Mouse (Mus musculus) kidney, embryonic 16.5 days (tissue): ENCODE data around the gene 3110082I17Rik. TPM values are rescaled to one million over a fixed set of nuclear protein-coding genes. Genes with fewer than 3 reads are reported as not detected.

Experiments used
- ATAC-seq: fragments of 200-750 bp; cut with Nextera tagmentation; 2 replicates; pipeline ENCODE4 v1.8.0; 2017; ENCODE audit warnings: moderate TSS enrichment; ENCODE audit not compliant: low FRiP score, low TSS enrichment
- H3K27ac ChIP-seq: fragments of 300-500 bp; sonication (generic); 2 replicates; pipeline ENCODE4 v1.5.1; 2014; ENCODE audit warnings: low read length
- H3K27me3 ChIP-seq: fragments of 300-500 bp; sonication (generic); 2 replicates; pipeline ENCODE4 v1.6.1; 2014; ENCODE audit warnings: low read length, control low read depth, mixed read lengths; ENCODE audit not compliant: insufficient read depth
- H3K36me3 ChIP-seq: fragments of 300-500 bp; sonication (generic); 2 replicates; pipeline ENCODE4 v1.6.1; 2014; ENCODE audit warnings: low read length, control low read depth, mixed read lengths; ENCODE audit not compliant: insufficient read depth
- H3K4me1 ChIP-seq: fragments of 300-500 bp; sonication (generic); 2 replicates; pipeline ENCODE4 v1.6.1; 2014; ENCODE audit warnings: low read length, control low read depth, mixed read lengths; ENCODE audit not compliant: insufficient read depth
- H3K4me2 ChIP-seq: fragments of 300-500 bp; sonication (generic); replicated peaks from 2 replicates; pipeline ENCODE4 v1.6.1; 2014; ENCODE audit warnings: low read depth, low read length
- H3K4me3 ChIP-seq: fragments of 300-500 bp; sonication (generic); 2 replicates; pipeline ENCODE4 v1.5.1; 2014; ENCODE audit warnings: mild to moderate bottlenecking, low read length
- H3K9ac ChIP-seq: fragments of 300-500 bp; sonication (generic); replicated peaks from 2 replicates; pipeline ENCODE4 v1.6.1; 2014; ENCODE audit warnings: low read length
- H3K9me3 ChIP-seq: fragments of 300-500 bp; sonication (generic); 2 replicates; pipeline ENCODE4 v1.6.1; 2016; ENCODE audit warnings: low read length, control low read depth
- WGBS: fragments of 180-500 bp; shearing (Covaris S2); extraction: QIAGEN DNeasy Blood & Tissue Kit; methylation state at CpG from one replicate; pipeline ENCODE4 v1.1.7; 2014; 5-methylcytosine and 5-hydroxymethylcytosine counted together
- polyA plus RNA-seq: library from polyadenylated mRNA; unstranded; fragments of >200 nt; fragmentation: Nextera tagmentation; extraction: Ambion mirVana; gene quantifications from 2 replicates; pipeline ENCODE4 v1.2.1, GENCODE M21; 2015

3110082I17Rik gene
- polyA plus RNA-seq, 1 experiment from 2014 or later: 46.1 TPM

GRCm38 (mm10) chr5:139457241-139457640, 3.1 kb downstream of the 3110082I17Rik start:
- peaks cover 9% of the 10 kb centered on the region for H3K4me1 ChIP-seq
- ATAC-seq: no peak
- no peak overlapping the region for H3K27ac ChIP-seq
- H3K4me3 ChIP-seq: no peak overlapping the region
- no peaks in the 10 kb centered on the region for H3K27me3 ChIP-seq
- H3K4me2 ChIP-seq: no peak overlapping the region
- 84% methylated on average over 8 of the region's 8 CpGs for WGBS
- no peaks in the 10 kb centered on the region for H3K36me3 ChIP-seq
- no peaks in the 10 kb centered on the region for H3K9me3 ChIP-seq
- H3K9ac ChIP-seq: no peak overlapping the region

GRCm38 (mm10) chr5:139455166-139455565, 5.2 kb downstream of the 3110082I17Rik start:
- Histone ChIP-seq H3K4me3 (no peak overlapping the region), H3K36me3 (no peaks in the 10 kb centered on the region), H3K27me3 (no peaks in the 10 kb centered on the region), H3K4me2 (no peak overlapping the region), H3K9me3 (no peaks in the 10 kb centered on the region), H3K27ac (no peak overlapping the region), H3K4me1 (peaks cover 10% of the 10 kb centered on the region), H3K9ac (no peak overlapping the region)
- WGBS: 93% methylated on average over 12 of the region's 12 CpGs
- no peak for ATAC-seq

- 88% methylated on average over 10 of the region's 10 CpGs for WGBS
- Histone ChIP-seq H3K27ac (no peak overlapping the region), H3K4me2 (no peak overlapping the region), H3K4me1 (peaks cover 20% of the 10 kb centered on the region), H3K36me3 (no peaks in the 10 kb centered on the region), H3K27me3 (no peaks in the 10 kb centered on the region), H3K9me3 (no peaks in the 10 kb centered on the region), H3K4me3 (no peak overlapping the region), H3K9ac (no peak overlapping the region)
- ATAC-seq: no peak
These were observed 7.3 kb downstream of the 3110082I17Rik start for GRCm38 (mm10) chr5:139453031-139453430.

- Histone ChIP-seq H3K9me3 (no peaks in the 10 kb centered on the region), H3K9ac (no peak overlapping the region), H3K4me3 (no peak overlapping the region), H3K27me3 (no peaks in the 10 kb centered on the region), H3K36me3 (no peaks in the 10 kb centered on the region), H3K4me1 (peaks cover 21% of the 10 kb centered on the region), H3K27ac (peak overlapping the region; percentile 31), H3K4me2 (no peak overlapping the region)
- WGBS: 19% methylated on average over 4 of the region's 4 CpGs
- ATAC-seq: peak; percentile 71
These were observed 10.4 kb downstream of the 3110082I17Rik start for GRCm38 (mm10) chr5:139449926-139450325.

GRCm38 (mm10) chr5:139449161-139449791, 11.1 kb downstream of the 3110082I17Rik start:
- WGBS: 21% methylated on average over 5 of the region's 5 CpGs
- Histone ChIP-seq H3K9ac (no peak overlapping the region), H3K27me3 (no peaks in the 10 kb centered on the region), H3K27ac (peak overlapping the region; percentile 31), H3K9me3 (no peaks in the 10 kb centered on the region), H3K4me1 (peaks cover 21% of the 10 kb centered on the region), H3K36me3 (no peaks in the 10 kb centered on the region), H3K4me3 (no peak overlapping the region), H3K4me2 (no peak overlapping the region)
- ATAC-seq: peak; percentile 57; the same call in 1 of the 2 replicates

- no peak overlapping the region for H3K27ac ChIP-seq
- ATAC-seq: peak; percentile 33; the same call in 1 of the 2 replicates
- no peaks in the 10 kb centered on the region for H3K36me3 ChIP-seq
These were observed 12.3 kb downstream of the 3110082I17Rik start for GRCm38 (mm10) chr5:139448025-139448424.

GRCm38 (mm10) chr5:139445258-139445657, 15.1 kb downstream of the 3110082I17Rik start:
- no peak overlapping the region for H3K9ac ChIP-seq
- 88% methylated on average over 8 of the region's 8 CpGs for WGBS

More at GRCm38 (mm10) chr5:139448025-139448424, 12.3 kb downstream of the 3110082I17Rik start:
- H3K27me3 ChIP-seq: no peaks in the 10 kb centered on the region
- no peak overlapping the region for H3K9ac ChIP-seq
- H3K9me3 ChIP-seq: no peaks in the 10 kb centered on the region
- WGBS: 36% methylated on average over 6 of the region's 6 CpGs
- no peak overlapping the region for H3K4me3 ChIP-seq
- peaks cover 21% of the 10 kb centered on the region for H3K4me1 ChIP-seq
- H3K4me2 ChIP-seq: no peak overlapping the region

GRCm38 (mm10) chr5:139442962-139443361, 17.4 kb downstream of the 3110082I17Rik start:
- Histone ChIP-seq H3K4me1 (0 out of 2 replicates have a peak, but pooled peaks cover under 1% of the 10 kb centered on the region), H3K9me3 (no peaks in the 10 kb centered on the region), H3K9ac (no peak overlapping the region), H3K4me3 (no peak overlapping the region), H3K36me3 (no peaks in the 10 kb centered on the region), H3K4me2 (no peak overlapping the region), H3K27ac (no peak overlapping the region), H3K27me3 (no peaks in the 10 kb centered on the region)
- WGBS: 59% methylated on average over 4 of the region's 4 CpGs
- no peak for ATAC-seq

More at GRCm38 (mm10) chr5:139445258-139445657, 15.1 kb downstream of the 3110082I17Rik start:
- ATAC-seq: no peak
- Histone ChIP-seq H3K4me2 (no peak overlapping the region), H3K27me3 (no peaks in the 10 kb centered on the region), H3K4me1 (peaks cover 21% of the 10 kb centered on the region), H3K4me3 (no peak overlapping the region), H3K27ac (no peak overlapping the region), H3K36me3 (no peaks in the 10 kb centered on the region), H3K9me3 (no peaks in the 10 kb centered on the region)

- Histone ChIP-seq H3K4me1 (no peaks in the 10 kb centered on the region), H3K4me2 (no peak overlapping the region), H3K27me3 (no peaks in the 10 kb centered on the region), H3K9ac (no peak overlapping the region), H3K4me3 (no peak overlapping the region), H3K27ac (no peak overlapping the region), H3K9me3 (no peaks in the 10 kb centered on the region), H3K36me3 (no peaks in the 10 kb centered on the region)
- ATAC-seq: no peak
- WGBS: 68% methylated on average over 12 of the region's 12 CpGs
These were observed 17.9 kb downstream of the 3110082I17Rik start for GRCm38 (mm10) chr5:139442428-139442827.

GRCm38 (mm10) chr5:139441726-139442018, 18.7 kb downstream of the 3110082I17Rik start:
- Histone ChIP-seq H3K9ac (no peak overlapping the region), H3K9me3 (no peaks in the 10 kb centered on the region), H3K27me3 (no peaks in the 10 kb centered on the region), H3K36me3 (no peaks in the 10 kb centered on the region), H3K4me2 (no peak overlapping the region), H3K4me1 (no peaks in the 10 kb centered on the region), H3K4me3 (no peak overlapping the region), H3K27ac (no peak overlapping the region)
- ATAC-seq: no peak
- 95% methylated on average over 2 of the region's 2 CpGs for WGBS
